Mouse (Mus musculus) liver, embryonic 16.5 days (tissue): ENCODE results near the gene Cenps. TPM values are rescaled to one million over a fixed set of nuclear protein-coding genes. Genes with fewer than 3 reads are reported as not detected.
A peak's percentile ranks its signal among the peaks of the same experiment; 100 is the strongest.

ENCODE experiments used
- ATAC-seq: fragments of 200-750 bp; cut with Nextera tagmentation; 2 replicates; pipeline ENCODE4 v1.8.0; 2017; ENCODE audit warnings: low read depth, mild to moderate bottlenecking, moderate number of reproducible peaks, moderate library complexity
- H3K27ac ChIP-seq: fragments of 300-500 bp; sonication (generic); 2 replicates; pipeline ENCODE4 v1.5.1; 2014; ENCODE audit warnings: mild to moderate bottlenecking, low read length
- H3K27me3 ChIP-seq: fragments of 300-500 bp; sonication (generic); 2 replicates; pipeline ENCODE4 v1.6.1; 2014; ENCODE audit warnings: low read depth, low read length, mixed read lengths; ENCODE audit not compliant: control insufficient read depth, insufficient read depth
- H3K36me3 ChIP-seq: fragments of 300-500 bp; sonication (generic); 2 replicates; pipeline ENCODE4 v1.6.1; 2014; ENCODE audit warnings: mild to moderate bottlenecking; ENCODE audit not compliant: control insufficient read depth, insufficient read depth
- H3K4me1 ChIP-seq: fragments of 300-500 bp; sonication (generic); 2 replicates; pipeline ENCODE4 v1.6.1; 2014; ENCODE audit warnings: low read depth, low read length, mixed read lengths; ENCODE audit not compliant: control insufficient read depth
- H3K4me2 ChIP-seq: fragments of 300-500 bp; sonication (generic); 2 replicates; pipeline ENCODE4 v1.6.1; 2014; ENCODE audit warnings: low read depth, low read length, mixed read lengths
- H3K4me3 ChIP-seq: fragments of 300-500 bp; sonication (generic); 2 replicates; pipeline ENCODE4 v1.5.1; 2014; ENCODE audit warnings: low read depth, mild to moderate bottlenecking, low read length
- H3K9ac ChIP-seq: fragments of 300-500 bp; sonication (generic); 2 replicates; pipeline ENCODE4 v1.6.1; 2014; ENCODE audit warnings: low read depth, low read length
- H3K9me3 ChIP-seq: fragments of 300-500 bp; sonication (generic); replicated peaks from 2 replicates; pipeline ENCODE4 v1.6.1; 2016; ENCODE audit warnings: low read length; ENCODE audit not compliant: control insufficient read depth
- WGBS: fragments of 180-500 bp; shearing (Covaris S2); extraction: QIAGEN DNeasy Blood & Tissue Kit; methylation state at CpG from one replicate; pipeline ENCODE4 v1.1.7; 2014; ENCODE audit not compliant: insufficient replicate concordance; 5-methylcytosine and 5-hydroxymethylcytosine counted together
- polyA plus RNA-seq: library from polyadenylated mRNA; unstranded; fragments of >200 nt; fragmentation: Nextera tagmentation; extraction: Ambion mirVana; gene quantifications from 2 replicates; pipeline ENCODE4 v1.2.1, GENCODE M21; 2015

The Cenps gene
- 10.6 and 12.3 TPM in 2 replicates for polyA plus RNA-seq

DNA sequence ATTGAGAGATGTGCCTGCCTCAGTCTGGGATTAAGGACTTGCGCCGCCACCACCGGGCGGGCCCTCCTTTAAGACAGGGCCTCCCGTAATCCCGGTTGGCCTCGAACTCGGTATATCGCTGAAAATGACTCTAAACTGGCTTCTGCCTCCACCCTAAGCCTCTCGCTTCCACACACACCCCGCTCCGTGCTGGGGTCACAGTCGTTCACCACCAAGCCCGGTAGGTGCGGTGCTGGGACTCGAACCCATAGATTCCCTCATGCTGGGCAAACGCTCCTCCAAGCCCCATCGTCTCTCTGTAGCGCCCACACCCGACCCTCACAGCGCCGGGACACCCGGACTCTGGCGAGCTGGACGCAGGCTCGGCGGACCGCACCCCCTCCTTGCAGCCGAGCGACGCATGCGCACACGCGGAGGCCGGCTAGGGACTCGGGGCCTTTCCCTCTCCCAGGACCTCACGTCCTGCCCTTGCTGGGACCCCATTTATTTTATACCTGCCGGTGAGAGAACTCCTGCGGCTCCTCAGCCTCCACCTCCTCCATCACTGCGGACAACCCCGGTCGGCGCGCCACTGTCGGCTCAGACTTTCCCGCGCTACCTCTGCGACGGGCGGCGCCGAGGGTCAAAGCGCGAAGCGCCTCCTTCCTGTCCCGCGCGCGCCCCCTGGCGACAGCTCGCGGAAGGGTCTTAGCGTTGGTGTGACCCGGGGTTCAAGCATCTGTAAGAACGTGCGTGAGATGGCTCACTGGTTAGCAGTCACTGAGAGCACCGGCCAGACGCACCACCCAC, at the start of gene Cenps:
TSS of gene Cenps (minus strand) at position 648 of the 789 bp plus-strand sequence.
- ATAC-seq: peak; percentile 87
- WGBS: under 1% methylated on average over 68 of the region's 68 CpGs
- Histone ChIP-seq H3K27me3 (no peaks in the 10 kb centered on the region), H3K4me3 (peak within 1 kb of the TSS; percentile 80), H3K9ac (peak within 1 kb of the TSS; percentile 76), H3K4me1 (peaks cover 8% of the 10 kb centered on the region), H3K36me3 (no peaks in the 10 kb centered on the region), H3K27ac (peak within 1 kb of the TSS; percentile 76), H3K4me2 (peak within 1 kb of the TSS; percentile 89), H3K9me3 (no peaks in the 10 kb centered on the region)

DNA sequence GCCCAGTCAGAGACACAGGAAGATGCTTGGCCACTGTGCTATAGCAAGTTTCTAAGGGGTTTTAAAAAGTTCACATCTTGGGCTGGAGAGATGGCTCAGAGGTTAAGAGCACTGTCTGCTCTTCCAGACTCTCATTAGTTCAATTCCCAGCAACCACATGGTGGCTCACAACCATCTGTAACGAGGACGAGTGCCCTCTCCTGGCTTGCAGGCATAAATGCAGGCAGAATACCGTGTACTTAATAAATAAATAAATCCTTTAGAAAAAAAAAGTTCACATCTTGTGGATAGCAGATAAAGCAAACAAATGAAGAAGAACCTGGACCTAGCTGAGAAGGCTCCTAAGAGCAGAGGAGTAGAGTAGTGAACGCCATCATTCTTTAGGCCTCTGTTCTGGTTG, 45.3 kb upstream of the Cenps start:
- Histone ChIP-seq H3K27me3 (no peaks in the 10 kb centered on the region), H3K4me1 (peaks cover 8% of the 10 kb centered on the region), H3K9ac (no peak overlapping the region), H3K9me3 (no peaks in the 10 kb centered on the region), H3K4me2 (no peak overlapping the region), H3K27ac (no peak overlapping the region), H3K36me3 (no peaks in the 10 kb centered on the region; the same call in 1 of the 2 replicates), H3K4me3 (no peak overlapping the region)
- 43% methylated on average over 4 of the region's 4 CpGs for whole genome bisulfite sequencing
- no peak for ATAC-seq

DNA sequence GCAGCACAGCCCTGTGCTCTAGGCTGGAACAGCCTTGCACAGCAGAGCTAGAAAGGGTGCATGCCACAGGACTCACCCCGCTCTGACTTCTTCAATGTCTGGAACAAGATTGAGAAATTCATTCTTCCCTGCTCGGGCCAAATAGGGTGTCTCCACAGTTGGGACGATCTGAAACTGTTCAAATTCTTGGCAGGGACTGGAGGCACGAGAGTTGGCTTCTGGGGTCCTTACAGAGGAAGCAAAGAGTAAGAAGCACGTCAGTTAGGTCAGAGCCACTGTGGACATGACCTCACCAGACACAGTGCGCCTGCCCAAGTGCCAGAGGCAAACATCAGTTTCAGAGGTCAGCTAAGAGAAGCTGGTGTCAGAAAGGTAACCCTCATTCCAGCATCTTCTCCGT, 44.8 kb upstream of the Cenps start:
- H3K9me3 ChIP-seq: no peaks in the 10 kb centered on the region
- WGBS: 57% methylated on average over 7 of the region's 7 CpGs
- H3K4me3 ChIP-seq: no peak overlapping the region
- H3K27ac ChIP-seq: no peak overlapping the region
- H3K27me3 ChIP-seq: no peaks in the 10 kb centered on the region
- peaks cover 8% of the 10 kb centered on the region for H3K4me1 ChIP-seq
- H3K9ac ChIP-seq: no peak overlapping the region
- ATAC-seq: no peak
- no peak overlapping the region for H3K4me2 ChIP-seq
- H3K36me3 ChIP-seq: no peaks in the 10 kb centered on the region; the same call in 1 of the 2 replicates

DNA sequence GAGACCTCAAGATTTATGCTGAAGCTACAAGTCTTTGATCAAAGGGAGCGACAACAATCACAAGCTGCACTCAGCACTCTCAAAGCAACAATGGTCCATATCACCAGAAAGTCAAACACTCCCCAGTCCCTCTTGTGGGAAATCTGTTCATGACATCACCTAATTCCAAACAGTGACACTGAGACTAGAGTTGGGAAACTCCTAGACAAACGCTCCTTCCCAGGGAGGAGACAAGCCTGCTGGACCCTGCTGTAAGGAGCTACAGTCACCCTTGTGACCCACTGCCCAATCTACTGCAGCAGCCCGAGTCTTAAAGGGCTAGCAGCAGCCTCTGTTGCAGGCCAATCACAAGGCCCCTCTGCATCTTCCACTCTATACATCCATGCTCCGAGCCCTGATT, 42.1 kb upstream of the Cenps start:
- H3K4me1 ChIP-seq: peaks cover 8% of the 10 kb centered on the region
- H3K4me3 ChIP-seq: no peak overlapping the region
- 0 out of 2 replicates have a peak overlapping the region, but pooled peaks have one; percentile 11 for H3K27ac ChIP-seq
- H3K27me3 ChIP-seq: no peaks in the 10 kb centered on the region
- 54% methylated on average over 4 of the region's 4 CpGs for WGBS
- H3K36me3 ChIP-seq: no peaks in the 10 kb centered on the region; the same call in 1 of the 2 replicates
- ATAC-seq: 0 out of 2 replicates have a peak, but pooled peaks have one; percentile 14
- H3K4me2 ChIP-seq: no peak overlapping the region
- H3K9me3 ChIP-seq: no peaks in the 10 kb centered on the region
- no peak overlapping the region for H3K9ac ChIP-seq

DNA sequence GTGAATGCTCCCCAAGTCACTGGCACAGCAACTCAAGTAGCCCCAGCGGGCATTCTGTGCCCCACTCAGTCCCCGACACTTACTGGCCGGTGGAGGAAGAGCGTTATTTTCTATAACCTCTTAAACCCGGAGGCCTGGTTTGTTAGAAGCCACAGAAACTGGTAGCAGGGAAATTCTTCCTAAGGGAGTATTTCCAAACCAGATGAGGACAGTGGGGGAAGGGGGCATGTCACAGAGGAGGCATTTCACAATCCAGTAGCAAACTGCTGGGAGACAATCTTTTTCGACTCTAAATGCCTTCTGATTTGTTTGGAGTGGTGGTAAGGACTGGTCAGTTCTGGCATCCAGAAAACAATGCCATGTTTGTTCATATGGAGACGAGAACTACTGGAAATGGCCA, 41.7 kb upstream of the Cenps start:
- Histone ChIP-seq H3K36me3 (no peaks in the 10 kb centered on the region; the same call in 1 of the 2 replicates), H3K4me1 (peaks cover 8% of the 10 kb centered on the region), H3K27ac (0 out of 2 replicates have a peak overlapping the region, but pooled peaks have one; percentile 11), H3K27me3 (no peaks in the 10 kb centered on the region), H3K4me3 (no peak overlapping the region), H3K4me2 (no peak overlapping the region), H3K9ac (no peak overlapping the region), H3K9me3 (no peaks in the 10 kb centered on the region)
- ATAC-seq: no peak
- WGBS: 59% methylated on average over 7 of the region's 7 CpGs

DNA sequence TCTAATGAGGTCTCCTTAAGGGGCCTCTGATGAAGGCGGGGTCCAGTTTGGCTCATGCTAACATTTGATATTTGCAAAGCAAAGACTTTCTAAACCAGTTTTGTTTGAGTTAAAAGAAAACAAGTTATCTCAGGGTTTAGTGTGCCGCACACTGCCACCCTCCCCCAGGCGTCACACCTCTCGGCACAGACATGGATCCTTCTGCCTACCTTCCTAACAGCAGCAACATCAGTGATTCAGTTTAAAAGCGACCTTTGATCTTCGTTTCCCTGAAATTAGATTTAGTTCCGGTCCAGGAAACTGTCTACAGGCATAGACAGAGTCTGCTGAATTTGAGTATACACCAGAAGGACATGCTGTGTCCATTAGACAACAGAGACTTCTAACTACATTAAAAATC, 40.9 kb upstream of the Cenps start:
- ATAC-seq: no peak
- peaks cover 8% of the 10 kb centered on the region for H3K4me1 ChIP-seq
- no peaks in the 10 kb centered on the region; the same call in 1 of the 2 replicates for H3K36me3 ChIP-seq
- H3K27me3 ChIP-seq: no peaks in the 10 kb centered on the region
- 57% methylated on average over 7 of the region's 7 CpGs for WGBS
- no peak overlapping the region for H3K27ac ChIP-seq
- no peak overlapping the region for H3K4me3 ChIP-seq
- no peak overlapping the region for H3K9ac ChIP-seq
- no peaks in the 10 kb centered on the region for H3K9me3 ChIP-seq
- no peak overlapping the region for H3K4me2 ChIP-seq

DNA sequence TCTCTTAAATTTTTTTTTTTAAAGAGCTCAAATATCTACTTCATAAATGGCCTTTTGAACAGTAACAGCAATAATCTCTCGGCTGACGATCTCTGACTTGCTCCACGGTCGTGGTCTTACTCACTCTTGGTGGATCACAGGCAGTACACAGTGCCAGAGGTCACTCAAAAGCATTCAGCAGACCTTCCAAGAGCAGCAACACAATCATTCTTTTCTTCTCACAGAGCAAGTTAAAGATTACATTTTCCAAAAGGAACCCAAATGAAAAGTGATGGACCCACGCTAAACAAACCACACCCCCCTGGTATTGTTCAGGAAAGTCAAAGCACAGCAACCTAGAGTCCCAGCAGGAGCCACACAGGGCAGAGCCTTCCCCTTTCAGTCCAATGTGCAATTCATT, 39.6 kb upstream of the Cenps start:
- Histone ChIP-seq H3K27ac (no peak overlapping the region), H3K36me3 (no peaks in the 10 kb centered on the region; the same call in 1 of the 2 replicates), H3K4me3 (no peak overlapping the region), H3K9ac (no peak overlapping the region), H3K9me3 (no peaks in the 10 kb centered on the region), H3K4me2 (no peak overlapping the region), H3K27me3 (no peaks in the 10 kb centered on the region), H3K4me1 (peaks cover 8% of the 10 kb centered on the region)
- 62% methylated on average over 5 of the region's 5 CpGs for WGBS
- ATAC-seq: no peak

DNA sequence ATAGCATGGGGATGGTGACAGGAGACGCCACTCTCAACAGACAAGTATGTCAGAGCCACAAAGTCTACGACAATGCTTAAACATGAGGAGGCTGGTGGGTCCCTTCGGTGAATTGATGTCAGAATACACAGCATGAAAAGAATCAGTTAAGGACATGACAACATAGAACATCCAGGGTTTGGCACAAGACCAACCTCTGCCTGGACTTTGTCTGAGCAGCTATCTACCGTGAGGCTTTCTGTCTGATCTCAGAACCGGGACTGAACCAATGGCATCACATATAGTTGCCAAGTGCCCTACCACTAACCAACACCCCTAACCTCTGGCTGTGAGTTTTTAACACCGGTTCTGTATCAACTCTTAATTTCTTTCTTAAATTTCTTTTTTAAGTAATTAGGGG, 39.2 kb upstream of the Cenps start:
- H3K36me3 ChIP-seq: no peaks in the 10 kb centered on the region
- H3K4me3 ChIP-seq: no peak overlapping the region
- no peak overlapping the region for H3K4me2 ChIP-seq
- H3K4me1 ChIP-seq: peaks cover 8% of the 10 kb centered on the region
- H3K9ac ChIP-seq: no peak overlapping the region
- peak; percentile 44 for ATAC-seq
- no peak overlapping the region for H3K27ac ChIP-seq
- WGBS: 68% methylated on average over 6 of the region's 6 CpGs
- H3K27me3 ChIP-seq: no peaks in the 10 kb centered on the region
- no peaks in the 10 kb centered on the region for H3K9me3 ChIP-seq

DNA sequence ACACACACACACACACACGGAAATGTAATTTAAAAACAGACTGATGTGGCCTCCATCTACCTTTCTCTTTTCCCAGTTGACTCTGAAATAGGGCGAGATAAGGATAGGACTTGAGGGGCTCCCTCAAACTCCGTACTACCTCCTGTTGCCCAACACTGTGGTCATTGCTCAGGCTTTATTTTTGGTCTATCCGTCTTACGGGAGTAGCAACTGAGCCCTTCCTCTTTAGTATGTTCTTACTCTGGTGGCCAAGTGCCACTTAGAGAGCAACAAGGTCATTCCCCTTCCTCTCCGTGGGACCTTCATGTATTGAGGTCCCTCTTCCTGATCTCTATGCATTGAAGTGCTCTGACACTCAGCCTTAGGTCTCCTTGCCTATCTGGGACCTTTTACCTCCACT, 36.2 kb upstream of the Cenps start:
- Histone ChIP-seq H3K4me3 (no peak overlapping the region), H3K9me3 (no peaks in the 10 kb centered on the region), H3K27me3 (no peaks in the 10 kb centered on the region), H3K4me1 (peaks cover 13% of the 10 kb centered on the region), H3K36me3 (no peaks in the 10 kb centered on the region), H3K4me2 (no peak overlapping the region), H3K27ac (no peak overlapping the region), H3K9ac (no peak overlapping the region)
- ATAC-seq: no peak
- WGBS: 37% methylated on average over 6 of the region's 6 CpGs
